Mouse (Mus musculus) megakaryocyte, embryonic 14.5 days (primary cell): ENCODE measurements around the gene Lrrc29.

Experiments
- FLI1 ChIP-seq: IDR thresholded peaks from 2 replicates; pipeline ENCODE4 v1.6.1; 2012; ENCODE audit warnings: low read length, inconsistent platforms, mixed read lengths
- GATA1 ChIP-seq: IDR thresholded peaks from 3 replicates; pipeline ENCODE4 v1.6.1; 2012; ENCODE audit warnings: mixed read lengths, low read length, inconsistent platforms, borderline replicate concordance

- TF ChIP-seq GATA1 = no peak
- TF ChIP-seq FLI1 = no peak
Measured at GRCm38 (mm10) chr8:105269461-105269947, 56.6 kb downstream of the Lrrc29 start, which contains the start of gene Hsf4.
